Mouse (Mus musculus) limb, embryonic 13.5 days (tissue): Measurements from ENCODE around the gene Sult6b2. TPM values are rescaled to one million over a fixed set of nuclear protein-coding genes. Genes with fewer than 3 reads are reported as not detected.

ENCODE experiments used
- ATAC-seq: fragments of 200-750 bp; cut with Nextera tagmentation; 2 replicates; pipeline ENCODE4 v1.8.0; 2017; ENCODE audit warnings: low read depth, moderate number of reproducible peaks, moderate TSS enrichment; ENCODE audit not compliant: low FRiP score
- H3K27ac ChIP-seq: fragments of 300-500 bp; sonication (generic); 2 replicates; pipeline ENCODE4 v1.5.1; 2015; ENCODE audit warnings: inconsistent platforms, mild to moderate bottlenecking, moderate library complexity
- H3K27me3 ChIP-seq: fragments of 300-500 bp; sonication (generic); 2 replicates; pipeline ENCODE4 v1.6.1; 2015; ENCODE audit warnings: mild to moderate bottlenecking, inconsistent platforms
- H3K36me3 ChIP-seq: fragments of 300-500 bp; sonication (generic); 2 replicates; pipeline ENCODE4 v1.6.1; 2015; ENCODE audit warnings: inconsistent platforms, mild to moderate bottlenecking, moderate library complexity
- H3K4me1 ChIP-seq: fragments of 300-500 bp; sonication (generic); 2 replicates; pipeline ENCODE4 v1.6.1; 2015; ENCODE audit warnings: inconsistent platforms
- H3K4me2 ChIP-seq: fragments of 300-500 bp; sonication (generic); replicated peaks from 2 replicates; pipeline ENCODE4 v1.6.1; 2015; ENCODE audit warnings: inconsistent platforms, mild to moderate bottlenecking, moderate library complexity
- H3K4me3 ChIP-seq: fragments of 300-500 bp; sonication (generic); 2 replicates; pipeline ENCODE4 v1.5.1; 2015; ENCODE audit warnings: moderate library complexity, mild to moderate bottlenecking, inconsistent platforms
- H3K9ac ChIP-seq: fragments of 300-500 bp; sonication (generic); 2 replicates; pipeline ENCODE4 v1.6.1; 2015; ENCODE audit warnings: mild to moderate bottlenecking, inconsistent platforms
- H3K9me3 ChIP-seq: fragments of 300-500 bp; sonication (generic); 2 replicates; pipeline ENCODE4 v1.6.1; 2016; ENCODE audit warnings: inconsistent platforms
- WGBS: fragments of 180-500 bp; shearing (Covaris S2); methylation state at CpG from one replicate; pipeline ENCODE4 v1.1.7; 2015; 5-methylcytosine and 5-hydroxymethylcytosine counted together
- polyA plus RNA-seq: library from polyadenylated mRNA; unstranded; fragments of >200 nt; fragmentation: Nextera tagmentation; extraction: Ambion mirVana; gene quantifications from 2 replicates; pipeline ENCODE4 v1.2.1, GENCODE M21; 2015

The Sult6b2 gene
- polyA plus RNA-seq, 1 experiment from 2014 or later, result not detected

DNA sequence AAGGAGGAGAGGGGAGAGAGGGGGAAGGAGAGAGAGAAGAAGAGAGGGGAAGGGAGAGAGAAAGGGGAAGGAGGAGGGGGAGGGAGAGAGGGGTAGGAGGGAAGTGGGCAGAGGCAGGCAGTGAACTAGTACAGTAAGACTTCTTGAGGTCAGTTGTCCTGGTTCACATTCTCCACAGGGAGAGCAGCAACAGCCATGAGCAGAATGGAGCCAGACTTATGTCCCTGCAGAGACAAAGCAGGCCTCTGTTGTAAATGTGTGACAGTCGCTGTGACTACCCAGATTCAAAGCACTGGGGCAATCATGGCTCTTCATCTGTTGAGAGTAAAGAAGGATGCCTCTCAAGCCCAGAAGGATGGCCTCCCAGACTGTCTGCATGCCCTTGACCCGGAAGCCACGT, 27.4 kb upstream of the Sult6b2 start:
- no peaks in the 10 kb centered on the region for H3K27me3 ChIP-seq
- ATAC-seq, result no peak
- H3K27ac ChIP-seq, result no peak overlapping the region
- H3K9ac ChIP-seq, result no peak overlapping the region
- 61% methylated on average over 3 of the region's 3 CpGs for WGBS
- H3K9me3 ChIP-seq, result no peaks in the 10 kb centered on the region
- H3K4me1 ChIP-seq, result 0 out of 2 replicates have a peak, but pooled peaks cover 6% of the 10 kb centered on the region
- H3K4me3 ChIP-seq, result no peak overlapping the region
- no peak overlapping the region for H3K4me2 ChIP-seq
- no peaks in the 10 kb centered on the region for H3K36me3 ChIP-seq

DNA sequence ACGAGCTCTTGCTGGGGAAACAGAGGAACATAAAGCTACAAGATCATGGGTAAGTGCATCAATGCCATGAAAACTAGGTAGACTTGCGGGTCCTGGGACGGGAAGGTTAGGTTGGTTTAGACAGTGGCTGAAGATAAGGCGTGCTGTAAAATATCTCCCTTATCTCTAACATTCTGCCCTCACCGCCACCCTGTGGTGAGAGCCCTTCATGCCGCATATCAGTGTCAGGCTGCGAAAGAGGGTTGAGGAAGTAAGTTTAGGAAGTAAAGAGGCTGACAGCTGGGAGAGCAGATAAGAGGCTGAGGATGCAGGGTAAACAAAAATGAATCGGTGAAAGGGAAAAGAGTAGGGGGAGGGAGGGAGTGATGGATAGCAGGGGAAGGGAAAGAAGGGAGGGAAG, 26.9 kb upstream of the Sult6b2 start:
- H3K4me1 ChIP-seq, result 0 out of 2 replicates have a peak, but pooled peaks cover 6% of the 10 kb centered on the region
- WGBS, result 39% methylated on average over 8 of the region's 8 CpGs
- ATAC-seq, result no peak
- no peak overlapping the region for H3K27ac ChIP-seq
- H3K27me3 ChIP-seq, result no peaks in the 10 kb centered on the region
- no peaks in the 10 kb centered on the region for H3K9me3 ChIP-seq
- H3K4me3 ChIP-seq, result no peak overlapping the region
- H3K36me3 ChIP-seq, result no peaks in the 10 kb centered on the region
- H3K4me2 ChIP-seq, result no peak overlapping the region
- H3K9ac ChIP-seq, result no peak overlapping the region

DNA sequence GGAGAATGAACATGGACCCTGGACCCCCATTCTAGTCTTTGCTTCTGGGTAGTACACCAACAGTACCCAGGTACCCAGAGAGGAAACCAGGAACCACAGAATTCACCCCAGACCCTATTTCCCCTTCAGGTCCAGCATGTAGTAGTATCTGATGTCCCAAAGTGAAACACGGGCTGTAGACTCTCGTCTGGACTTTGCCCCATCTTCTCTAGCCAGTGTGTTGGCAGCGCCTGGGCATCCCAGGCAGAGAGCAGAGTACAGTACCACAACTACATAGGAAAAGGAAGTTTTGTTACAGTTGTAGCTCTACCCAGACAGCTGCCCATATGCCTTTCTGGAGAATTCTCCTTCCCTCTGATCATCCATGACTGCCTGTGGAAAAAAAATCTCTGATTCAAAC, 25.9 kb upstream of the Sult6b2 start:
- Histone ChIP-seq H3K4me2 (no peak overlapping the region), H3K36me3 (no peaks in the 10 kb centered on the region), H3K9me3 (no peaks in the 10 kb centered on the region), H3K9ac (no peak overlapping the region), H3K27me3 (no peaks in the 10 kb centered on the region), H3K4me1 (no peaks in the 10 kb centered on the region), H3K27ac (no peak overlapping the region), H3K4me3 (no peak overlapping the region)
- no peak for ATAC-seq
- 93% methylated on average over 3 of the region's 3 CpGs for WGBS

DNA sequence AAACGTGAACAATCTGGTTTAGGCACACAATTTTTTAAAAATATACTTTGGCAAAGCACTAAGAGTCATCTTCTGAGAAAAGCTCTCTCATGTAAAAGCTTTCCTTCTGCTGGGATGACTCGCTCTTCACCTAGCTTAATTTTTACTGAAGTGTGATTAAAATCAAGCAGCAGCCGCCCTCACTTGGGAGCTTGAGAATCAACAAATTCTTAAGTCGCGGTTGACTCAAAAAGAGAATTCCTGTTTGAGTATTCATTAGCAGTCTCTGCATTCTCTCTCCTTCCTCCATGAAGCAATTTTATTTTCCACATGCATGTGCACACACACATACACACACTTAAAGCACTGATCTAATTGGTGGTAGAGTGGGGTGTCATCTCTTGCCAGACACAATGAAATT, 21.1 kb upstream of the Sult6b2 start:
- no peak overlapping the region for H3K4me3 ChIP-seq
- no peak for ATAC-seq
- H3K27ac ChIP-seq, result no peak overlapping the region
- no peak overlapping the region for H3K9ac ChIP-seq
- no peak overlapping the region for H3K4me2 ChIP-seq
- H3K36me3 ChIP-seq, result no peaks in the 10 kb centered on the region
- H3K27me3 ChIP-seq, result no peaks in the 10 kb centered on the region
- H3K9me3 ChIP-seq, result no peaks in the 10 kb centered on the region
- WGBS, result 83% methylated on average over 5 of the region's 5 CpGs
- no peaks in the 10 kb centered on the region for H3K4me1 ChIP-seq

DNA sequence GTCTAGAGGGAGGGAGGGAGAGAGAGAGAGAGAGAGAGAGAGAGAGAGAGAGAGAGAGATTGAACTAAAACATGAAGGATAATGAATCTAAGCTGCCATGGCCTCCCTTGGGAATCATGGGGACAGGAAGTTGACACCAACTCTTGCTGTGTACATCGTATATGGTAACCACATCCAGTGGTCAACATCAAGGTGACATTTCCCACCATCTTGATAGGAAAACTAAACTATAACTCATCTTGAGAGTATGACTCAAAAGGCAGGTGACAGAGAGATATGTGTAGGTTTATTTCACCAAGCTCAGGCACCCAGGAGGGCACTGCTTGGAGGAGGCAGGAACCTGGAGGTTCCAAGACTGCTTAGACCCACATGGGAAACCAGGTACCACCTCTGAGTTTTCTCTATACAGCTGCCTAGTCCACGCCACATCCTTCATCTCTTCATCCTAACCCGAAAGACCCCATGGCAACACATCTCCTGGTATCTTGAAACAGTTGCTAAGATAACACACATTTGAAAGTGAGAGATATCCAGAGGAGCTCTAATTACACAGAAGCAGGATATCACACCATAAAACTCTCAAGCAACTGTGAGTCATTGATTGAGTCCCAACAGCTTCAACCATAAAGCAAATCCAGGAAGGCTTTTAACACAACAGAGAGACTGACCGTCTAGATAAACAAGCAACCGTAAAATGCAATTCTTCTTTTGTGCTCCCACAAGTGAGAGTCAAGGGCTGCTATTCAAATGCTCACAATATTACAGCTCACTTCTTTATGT, 18.9 kb upstream of the Sult6b2 start:
- Histone ChIP-seq H3K4me3 (no peak overlapping the region), H3K9me3 (no peaks in the 10 kb centered on the region), H3K9ac (no peak overlapping the region), H3K27me3 (no peaks in the 10 kb centered on the region), H3K27ac (no peak overlapping the region), H3K36me3 (no peaks in the 10 kb centered on the region), H3K4me1 (no peaks in the 10 kb centered on the region), H3K4me2 (no peak overlapping the region)
- no peak for ATAC-seq
- 37% methylated on average over 5 of the region's 5 CpGs for WGBS

DNA sequence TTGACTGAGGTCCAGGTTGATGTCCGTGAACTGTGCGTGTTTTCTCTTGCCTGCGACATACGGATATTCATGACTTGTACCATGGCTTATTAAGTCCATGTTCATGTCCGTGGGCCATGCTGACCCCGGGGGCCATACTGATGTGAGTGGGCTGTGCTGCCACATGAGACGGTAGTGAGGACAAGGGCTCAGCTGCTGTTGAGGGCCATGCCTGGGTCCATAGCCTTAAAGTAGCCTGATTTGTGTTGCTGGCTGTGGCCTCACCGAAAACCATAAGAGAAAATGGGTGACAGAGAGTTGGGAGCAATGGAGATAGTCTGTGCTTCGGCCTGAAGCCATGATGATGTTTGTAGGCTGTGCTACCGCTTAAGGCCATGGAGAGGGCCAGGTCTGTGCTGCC, 14.0 kb upstream of the Sult6b2 start:
- Histone ChIP-seq H3K4me3 (no peak overlapping the region), H3K4me2 (no peak overlapping the region), H3K36me3 (no peaks in the 10 kb centered on the region), H3K27me3 (no peaks in the 10 kb centered on the region), H3K4me1 (peaks cover 4% of the 10 kb centered on the region; the same call in 1 of the 2 replicates), H3K9me3 (no peaks in the 10 kb centered on the region), H3K9ac (no peak overlapping the region), H3K27ac (no peak overlapping the region)
- 91% methylated on average over 10 of the region's 10 CpGs for WGBS
- ATAC-seq, result no peak

DNA sequence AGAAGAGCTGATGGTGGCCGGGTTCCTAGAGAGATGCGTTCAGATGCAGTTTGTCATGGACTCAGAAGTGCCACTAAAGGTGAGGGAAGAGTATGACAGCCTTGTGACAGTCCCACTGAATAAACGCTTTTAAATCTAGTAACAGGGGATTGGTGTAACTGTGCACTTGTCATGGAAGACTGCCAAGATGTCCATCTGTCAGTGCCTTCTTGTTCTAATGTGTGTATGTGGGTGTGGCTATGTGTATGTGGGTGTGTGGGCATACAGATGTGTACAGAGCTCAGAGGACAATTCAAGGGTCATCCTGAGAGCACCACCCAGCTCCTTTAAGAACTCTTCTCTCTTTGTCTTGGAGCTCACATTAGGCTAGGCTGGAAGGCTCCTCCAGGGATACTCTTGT, 11.2 kb upstream of the Sult6b2 start:
- Histone ChIP-seq H3K9me3 (no peaks in the 10 kb centered on the region), H3K36me3 (no peaks in the 10 kb centered on the region), H3K27me3 (peaks cover 4% of the 10 kb centered on the region; the same call in 1 of the 2 replicates), H3K4me2 (no peak overlapping the region), H3K4me3 (no peak overlapping the region), H3K27ac (no peak overlapping the region), H3K4me1 (peaks cover 4% of the 10 kb centered on the region; the same call in 1 of the 2 replicates), H3K9ac (no peak overlapping the region)
- ATAC-seq, result no peak
- WGBS, result 86% methylated on average over 3 of the region's 3 CpGs

DNA sequence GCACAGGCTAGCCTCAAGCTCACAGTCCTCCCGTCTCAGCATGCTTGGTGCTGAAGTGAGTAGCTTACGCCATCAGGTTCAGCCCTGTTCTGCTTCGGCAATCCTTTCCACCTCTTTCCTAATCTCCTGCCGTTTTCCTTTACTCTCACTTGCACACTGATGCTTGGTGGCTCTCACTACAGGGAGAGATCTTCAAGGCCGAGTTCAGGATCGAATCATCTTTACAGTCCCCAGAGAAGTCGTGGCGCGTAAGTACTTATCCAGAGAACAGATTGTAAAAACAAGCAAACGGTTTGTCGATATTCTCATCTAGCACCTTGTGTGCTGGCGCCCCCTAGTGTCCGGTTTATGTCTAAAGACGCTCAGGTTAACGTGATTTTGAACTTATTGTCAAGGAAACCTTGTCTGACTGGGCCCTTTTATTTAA, 10.2 kb upstream of the Sult6b2 start:
- WGBS, result 3% methylated on average over 15 of the region's 15 CpGs
- Histone ChIP-seq H3K36me3 (no peaks in the 10 kb centered on the region), H3K4me2 (peak overlapping the region; percentile 63), H3K27me3 (peaks cover 4% of the 10 kb centered on the region; the same call in 1 of the 2 replicates), H3K4me3 (peak overlapping the region; percentile 42), H3K4me1 (peaks cover 4% of the 10 kb centered on the region; the same call in 1 of the 2 replicates), H3K9me3 (no peaks in the 10 kb centered on the region), H3K9ac (peak overlapping the region; percentile 65), H3K27ac (no peak overlapping the region)
- ATAC-seq, result peak; percentile 58

DNA sequence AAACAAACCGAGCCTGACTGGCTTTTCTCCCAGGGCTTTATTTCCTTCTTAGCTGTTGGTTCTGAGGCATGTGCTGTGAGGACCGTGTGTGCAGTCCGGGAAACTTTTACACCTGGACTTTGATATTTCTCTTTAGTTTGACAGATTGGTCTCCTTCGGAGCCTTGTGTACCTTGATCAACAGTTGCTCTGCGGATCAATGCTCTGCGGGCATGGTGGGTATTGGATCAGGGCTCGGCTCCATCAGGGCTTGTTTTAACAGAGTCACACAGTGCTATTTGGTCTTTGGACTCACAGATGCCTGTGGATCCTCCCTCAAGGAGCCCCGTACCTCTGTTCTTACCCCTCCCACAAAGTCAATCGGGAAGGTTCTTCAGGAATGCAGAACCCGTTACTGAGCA, 9.7 kb upstream of the Sult6b2 start:
- peak overlapping the region; percentile 63 for H3K4me2 ChIP-seq
- ATAC-seq, result 0 out of 2 replicates have a peak, but pooled peaks have one; percentile 37
- WGBS, result 51% methylated on average over 10 of the region's 10 CpGs

DNA sequence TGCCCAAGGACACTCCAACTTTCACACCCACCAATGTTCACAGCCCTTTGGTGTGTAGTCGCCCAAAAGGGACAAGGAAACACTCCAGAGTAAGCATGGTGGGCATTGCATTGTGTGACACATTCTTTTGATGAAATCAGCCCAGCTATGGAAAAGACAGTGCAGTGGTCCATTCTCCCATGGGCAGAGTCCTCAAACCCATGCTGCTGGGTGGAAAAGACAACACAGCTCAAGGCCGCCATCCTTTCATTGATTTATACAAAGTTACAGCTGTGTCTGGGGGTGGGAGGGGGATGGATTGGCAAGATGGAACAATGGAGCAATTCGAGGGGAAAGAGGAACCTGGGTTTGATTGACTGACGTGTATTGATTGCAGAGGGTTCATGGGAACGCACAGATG, 8.7 kb upstream of the Sult6b2 start:
- WGBS, result 80% methylated on average over 5 of the region's 5 CpGs
- Histone ChIP-seq H3K36me3 (no peaks in the 10 kb centered on the region), H3K9me3 (no peaks in the 10 kb centered on the region), H3K27me3 (peaks cover 4% of the 10 kb centered on the region; the same call in 1 of the 2 replicates), H3K9ac (no peak overlapping the region), H3K27ac (no peak overlapping the region), H3K4me2 (no peak overlapping the region), H3K4me3 (no peak overlapping the region), H3K4me1 (peaks cover 4% of the 10 kb centered on the region; the same call in 1 of the 2 replicates)
- ATAC-seq, result no peak

More for the DNA sequence above, 9.7 kb upstream of the Sult6b2 start:
- peak overlapping the region; percentile 42 for H3K4me3 ChIP-seq
- H3K36me3 ChIP-seq, result no peaks in the 10 kb centered on the region
- H3K27me3 ChIP-seq, result peaks cover 4% of the 10 kb centered on the region; the same call in 1 of the 2 replicates
- 0 out of 2 replicates have a peak overlapping the region, but pooled peaks have one; percentile 65 for H3K9ac ChIP-seq
- H3K27ac ChIP-seq, result no peak overlapping the region
- H3K4me1 ChIP-seq, result peaks cover 4% of the 10 kb centered on the region; the same call in 1 of the 2 replicates
- no peaks in the 10 kb centered on the region for H3K9me3 ChIP-seq

DNA sequence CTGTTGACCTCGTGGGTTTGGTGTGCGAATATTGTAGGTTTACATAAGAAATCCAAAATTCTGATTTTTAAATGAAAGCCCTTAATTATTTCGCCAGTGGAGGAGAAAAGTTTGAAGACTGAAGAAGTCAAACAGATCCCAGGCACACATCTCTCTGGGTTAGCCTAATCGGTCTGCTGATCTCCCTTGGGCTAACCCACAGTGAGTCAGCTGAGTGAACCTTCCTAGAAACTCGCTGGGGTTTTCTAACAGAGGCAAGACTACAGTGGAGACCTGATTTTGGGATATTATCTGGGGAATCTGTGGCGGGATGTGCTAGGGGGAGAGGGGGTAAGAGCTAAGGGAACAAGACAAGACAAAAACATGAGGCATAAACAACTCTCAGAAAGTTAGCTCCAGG, 5.9 kb upstream of the Sult6b2 start:
- Histone ChIP-seq H3K27me3 (peaks cover 4% of the 10 kb centered on the region; the same call in 1 of the 2 replicates), H3K4me1 (peaks cover 4% of the 10 kb centered on the region; the same call in 1 of the 2 replicates), H3K36me3 (no peaks in the 10 kb centered on the region), H3K9ac (no peak overlapping the region), H3K27ac (no peak overlapping the region), H3K9me3 (no peaks in the 10 kb centered on the region), H3K4me3 (no peak overlapping the region), H3K4me2 (no peak overlapping the region)
- no peak for ATAC-seq
- 69% methylated on average over 6 of the region's 6 CpGs for WGBS

DNA sequence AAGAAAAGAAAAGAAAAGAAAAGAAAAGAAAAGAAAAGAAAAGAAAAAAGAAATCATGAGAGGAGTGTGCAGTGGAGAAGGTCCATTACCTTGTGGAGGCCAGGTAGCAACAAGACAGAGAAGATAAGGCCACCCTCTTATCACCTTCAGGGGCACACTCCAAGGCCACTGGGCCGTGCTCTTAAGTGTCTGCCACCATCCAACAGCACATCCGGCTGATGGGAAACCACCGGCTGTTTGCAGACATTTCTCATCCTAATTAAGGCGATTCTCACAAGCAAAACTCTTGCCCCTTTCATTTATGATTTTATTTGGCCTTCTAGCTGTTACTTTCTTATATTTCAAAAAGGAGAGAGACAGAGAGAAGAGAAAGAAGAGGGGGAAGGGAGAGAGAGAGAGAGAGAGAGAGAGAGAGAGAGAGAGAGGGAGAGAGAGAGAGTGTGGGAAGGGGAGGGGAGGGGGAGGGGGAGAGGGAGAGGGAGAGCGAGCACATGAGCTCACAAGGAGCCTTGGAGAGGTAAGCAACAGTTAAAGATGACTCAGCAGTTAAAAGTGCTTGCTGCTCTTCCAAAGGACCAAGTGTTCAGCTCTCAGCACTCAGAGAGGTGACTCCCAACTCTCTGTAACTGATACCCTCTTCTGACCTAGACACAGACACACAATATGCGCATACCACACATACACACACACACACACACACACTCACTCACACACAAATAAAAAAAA, 5.2 kb upstream of the Sult6b2 start:
- no peak for ATAC-seq
- Histone ChIP-seq H3K4me3 (no peak overlapping the region), H3K9ac (no peak overlapping the region), H3K27ac (no peak overlapping the region), H3K9me3 (no peaks in the 10 kb centered on the region), H3K4me1 (peaks cover 4% of the 10 kb centered on the region; the same call in 1 of the 2 replicates), H3K36me3 (no peaks in the 10 kb centered on the region), H3K27me3 (peaks cover 4% of the 10 kb centered on the region; the same call in 1 of the 2 replicates), H3K4me2 (no peak overlapping the region)
- 38% methylated on average over 6 of the region's 6 CpGs for WGBS
